Mouse (Mus musculus): ENCODE data around the gene 2300003K06Rik. TPM values are rescaled to one million over a fixed set of nuclear protein-coding genes. Genes with fewer than 3 reads are reported as not detected.
"Not testable (repeated sequence)": the region's sequence is repeated elsewhere in the genome, so short reads cannot be mapped to it uniquely, and the experiment has no call there.

Gene 2300003K06Rik
- polyA plus RNA-seq, 1 experiment, result not detected

DNA sequence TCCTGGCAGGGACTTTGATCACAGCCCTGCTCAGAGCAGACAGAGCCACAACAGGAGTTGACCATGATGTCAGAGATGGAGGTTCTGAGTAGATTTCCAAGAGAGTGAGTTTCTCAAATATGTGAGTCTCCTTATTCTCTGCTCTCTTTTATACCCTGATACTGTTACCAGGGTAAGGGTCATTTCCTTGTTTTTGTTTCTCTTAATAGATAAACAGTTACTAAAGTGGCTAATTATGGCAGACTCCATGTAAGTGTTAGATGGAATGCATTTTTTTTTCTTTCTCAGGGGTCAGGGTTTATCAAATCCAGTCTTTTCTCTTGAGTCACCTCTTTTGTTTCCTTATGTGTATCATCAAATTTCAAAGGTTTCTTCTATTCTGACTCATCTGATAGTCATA lies 13.6 kb upstream of the 2300003K06Rik start, which contains the start of gene Krtap4-16:
Krtap4-16 (minus strand) TSS at position 101 of the 400 bp plus-strand sequence.
- H3K79me2 ChIP-seq (ENCODE audit: control insufficient read depth, insufficient read depth), result no peaks in the 10 kb centered on the region
- H3ac ChIP-seq (ENCODE audit: control insufficient read depth, insufficient read length, low read depth), result no peak within 1 kb of the TSS
- H3K36me3 ChIP-seq (ENCODE audit: control insufficient read depth, insufficient read depth), result no peaks in the 10 kb centered on the region
- H3K79me3 ChIP-seq (ENCODE audit: low read depth), result no peaks in the 10 kb centered on the region
- no peak for TF ChIP-seq MYOD1 (IDR thresholded peaks at IDR 0.05; ENCODE audit: control insufficient read depth, insufficient read length, low read depth)
- no peak for TF ChIP-seq MAX (IDR thresholded peaks at IDR 0.05)
- TF ChIP-seq MYOG (IDR thresholded peaks at IDR 0.05; ENCODE audit: control insufficient read depth, extremely low read depth, insufficient read length), result no peak
- TF ChIP-seq FOSL1 (IDR thresholded peaks at IDR 0.05; ENCODE audit: insufficient read depth, low read length, poor library complexity, severe bottlenecking), result no peak
- no peak for TF ChIP-seq CTCF (IDR thresholded peaks at IDR 0.05; ENCODE audit: control insufficient read depth, insufficient read depth, insufficient read length)
- no peak for TF ChIP-seq CEBPB (IDR thresholded peaks at IDR 0.05; ENCODE audit: low read depth)
- TF ChIP-seq USF1 (IDR thresholded peaks at IDR 0.05; ENCODE audit: low read depth), result no peak
- H3K4me3 ChIP-seq (ENCODE audit: insufficient read depth, poor library complexity, severe bottlenecking), result no peak within 1 kb of the TSS
- no peaks in the 10 kb centered on the region for H3K27me3 ChIP-seq (ENCODE audit: control insufficient read depth, insufficient read depth, insufficient read length)

GRCm38 (mm10) chr11:99846746-99847145 lies 8.9 kb upstream of the 2300003K06Rik start:
- Histone ChIP-seq H3K79me2 (ENCODE audit: control insufficient read depth, insufficient read depth) (no peaks in the 10 kb centered on the region), H3K4me3 (ENCODE audit: insufficient read depth, poor library complexity, severe bottlenecking) (no peak overlapping the region), H3ac (ENCODE audit: control insufficient read depth, insufficient read length, low read depth) (no peak overlapping the region), H3K36me3 (ENCODE audit: control insufficient read depth, insufficient read depth) (no peaks in the 10 kb centered on the region), H3K79me3 (ENCODE audit: low read depth) (no peaks in the 10 kb centered on the region), H3K27me3 (ENCODE audit: control insufficient read depth, insufficient read depth, insufficient read length) (no peaks in the 10 kb centered on the region)
- TF ChIP-seq USF1 (IDR thresholded peaks at IDR 0.05; ENCODE audit: low read depth), result no peak
- peak; percentile 86 for TF ChIP-seq MYOD1 (IDR thresholded peaks at IDR 0.05; ENCODE audit: control insufficient read depth, insufficient read length, low read depth)

- Histone ChIP-seq H3K4me3 (ENCODE audit: insufficient read depth, poor library complexity, severe bottlenecking) (no peak overlapping the region), H3K36me3 (ENCODE audit: control insufficient read depth, insufficient read depth) (no peaks in the 10 kb centered on the region), H3K79me3 (ENCODE audit: low read depth) (no peaks in the 10 kb centered on the region), H3ac (ENCODE audit: control insufficient read depth, insufficient read length, low read depth) (no peak overlapping the region), H3K27me3 (ENCODE audit: control insufficient read depth, insufficient read depth, insufficient read length) (peaks cover 7% of the 10 kb centered on the region), H3K79me2 (ENCODE audit: control insufficient read depth, insufficient read depth) (no peaks in the 10 kb centered on the region)
- no peak for TF ChIP-seq MYOD1 (IDR thresholded peaks at IDR 0.05; ENCODE audit: control insufficient read depth, insufficient read length, low read depth)
- TF ChIP-seq MYOG (IDR thresholded peaks at IDR 0.05; ENCODE audit: control insufficient read depth, extremely low read depth, insufficient read length), result no peak
- TF ChIP-seq FOSL1 (IDR thresholded peaks at IDR 0.05; ENCODE audit: insufficient read depth, low read length, poor library complexity, severe bottlenecking), result no peak
- no peak for TF ChIP-seq CTCF (IDR thresholded peaks at IDR 0.05; ENCODE audit: control insufficient read depth, insufficient read depth, insufficient read length)
- TF ChIP-seq MAX (IDR thresholded peaks at IDR 0.05), result no peak
- TF ChIP-seq CEBPB (IDR thresholded peaks at IDR 0.05; ENCODE audit: low read depth), result no peak
- TF ChIP-seq USF1 (IDR thresholded peaks at IDR 0.05; ENCODE audit: low read depth), result no peak
Observed at GRCm38 (mm10) chr11:99842185-99842584, 4.3 kb upstream of the 2300003K06Rik start.

DNA sequence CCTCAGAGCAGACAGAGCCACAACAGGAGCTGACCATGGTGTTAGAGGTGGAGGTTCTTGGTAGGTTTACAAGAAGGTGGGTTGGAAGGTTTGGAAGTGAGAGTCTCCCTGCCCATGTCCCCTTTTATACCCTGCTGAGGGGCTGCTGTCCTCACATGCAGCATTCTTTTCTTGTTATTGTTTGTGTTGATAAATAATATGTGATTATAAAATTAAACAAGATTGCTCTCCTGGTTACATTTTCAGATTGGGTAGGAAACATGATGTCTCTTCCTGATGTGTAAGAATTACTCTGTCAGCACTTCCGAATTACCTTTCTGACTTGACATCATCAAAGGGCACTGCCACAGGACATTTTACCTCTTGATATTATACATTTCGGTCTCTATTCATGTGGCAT lies 22.3 kb downstream of the 2300003K06Rik start, which contains the start of gene Gm11564:
Gm11564 (minus strand) TSS at position 101 of the 400 bp plus-strand sequence.
- H3K79me3 ChIP-seq (ENCODE audit: low read depth), result not testable (repeated sequence)

DNA sequence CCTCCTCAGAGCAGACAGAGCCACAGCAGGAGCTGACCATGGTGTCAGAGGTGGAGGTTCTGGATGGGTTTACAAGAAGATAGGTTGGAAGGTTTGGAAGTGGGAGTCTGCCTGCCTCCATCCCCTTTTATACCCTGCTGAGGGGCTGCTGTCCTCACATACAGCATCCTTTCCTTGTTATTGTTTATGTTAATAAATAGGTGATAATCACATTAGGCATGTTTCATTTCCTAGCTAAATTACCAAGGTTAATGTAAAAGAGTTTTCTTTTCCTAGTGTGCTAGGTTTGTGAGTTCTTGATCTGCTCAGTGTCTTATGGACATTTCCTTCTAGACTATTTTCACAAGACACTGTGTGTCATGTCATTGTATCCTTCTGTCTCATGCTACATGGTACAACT lies 28.1 kb downstream of the 2300003K06Rik start, which contains the start of gene Krtap4-13:
Krtap4-13 (minus strand) TSS at position 101 of the 400 bp plus-strand sequence.
- not testable (repeated sequence) for H3K4me3 ChIP-seq (ENCODE audit: insufficient read depth, poor library complexity, severe bottlenecking); H3K36me3 ChIP-seq (ENCODE audit: control insufficient read depth, insufficient read depth); H3K27me3 ChIP-seq (ENCODE audit: control insufficient read depth, insufficient read depth, insufficient read length); H3K79me3 ChIP-seq (ENCODE audit: low read depth); H3K79me2 ChIP-seq (ENCODE audit: control insufficient read depth, insufficient read depth); H3ac ChIP-seq (ENCODE audit: control insufficient read depth, insufficient read length, low read depth)

More for the DNA sequence above, 22.3 kb downstream of the 2300003K06Rik start, which contains the start of gene Gm11564:
- not testable (repeated sequence) for H3K36me3 ChIP-seq (ENCODE audit: control insufficient read depth, insufficient read depth); H3K4me3 ChIP-seq (ENCODE audit: insufficient read depth, poor library complexity, severe bottlenecking); H3ac ChIP-seq (ENCODE audit: control insufficient read depth, insufficient read length, low read depth); H3K27me3 ChIP-seq (ENCODE audit: control insufficient read depth, insufficient read depth, insufficient read length); H3K79me2 ChIP-seq (ENCODE audit: control insufficient read depth, insufficient read depth)

DNA sequence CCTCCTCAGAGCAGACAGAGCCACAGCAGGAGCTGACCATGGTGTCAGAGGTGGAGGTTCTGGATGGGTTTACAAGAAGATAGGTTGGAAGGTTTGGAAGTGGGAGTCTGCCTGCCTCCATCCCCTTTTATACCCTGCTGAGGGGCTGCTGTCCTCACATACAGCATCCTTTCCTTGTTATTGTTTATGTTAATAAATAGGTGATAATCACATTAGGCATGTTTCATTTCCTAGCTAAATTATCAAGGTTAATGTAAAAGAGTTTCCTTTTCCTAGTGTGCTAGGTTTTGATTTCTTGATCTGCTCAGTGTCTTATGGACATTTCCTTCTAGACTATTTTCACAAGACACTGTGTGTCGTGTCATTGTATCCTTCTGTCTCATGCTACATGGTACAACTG lies 33.5 kb downstream of the 2300003K06Rik start, which contains the start of gene Gm11554:
Gm11554 (minus strand) TSS at position 101 of the 400 bp plus-strand sequence.
- H3K27me3 ChIP-seq (ENCODE audit: control insufficient read depth, insufficient read depth, insufficient read length); H3K36me3 ChIP-seq (ENCODE audit: control insufficient read depth, insufficient read depth); H3ac ChIP-seq (ENCODE audit: control insufficient read depth, insufficient read length, low read depth); H3K79me2 ChIP-seq (ENCODE audit: control insufficient read depth, insufficient read depth); H3K79me3 ChIP-seq (ENCODE audit: low read depth); H3K4me3 ChIP-seq (ENCODE audit: insufficient read depth, poor library complexity, severe bottlenecking): not testable (repeated sequence)

GRCm38 (mm10) chr11:99798832-99799231 lies 39.0 kb downstream of the 2300003K06Rik start, which contains the start of gene Gm11569:
Gene Gm11569 (minus strand): TSS chr11:99798932.
- H3K79me3 ChIP-seq (ENCODE audit: low read depth); H3ac ChIP-seq (ENCODE audit: control insufficient read depth, insufficient read length, low read depth); H3K36me3 ChIP-seq (ENCODE audit: control insufficient read depth, insufficient read depth); H3K27me3 ChIP-seq (ENCODE audit: control insufficient read depth, insufficient read depth, insufficient read length); H3K79me2 ChIP-seq (ENCODE audit: control insufficient read depth, insufficient read depth); H3K4me3 ChIP-seq (ENCODE audit: insufficient read depth, poor library complexity, severe bottlenecking): not testable (repeated sequence)
